Mouse (Mus musculus): ENCODE results near the gene Lcmt1. TPM values are rescaled to one million over a fixed set of nuclear protein-coding genes. Genes with fewer than 3 reads are reported as not detected.

The Lcmt1 gene
- total RNA-seq (2021): 10 to 100 TPM; 79.2 to 89.2 TPM

GRCm38 (mm10) chr7:123369759-123370481, at the start of gene Lcmt1, which contains the start of gene Arhgap17:
TSS of gene Lcmt1 (plus strand) at chr7:123369784.
TSS of gene Arhgap17 (minus strand) at chr7:123369915.
- DNase-seq (ENCODE audit: low spot score in 2 of 2): peak; percentile 93 to 94
- intact Hi-C loops (cut with DNase I): loop anchor here (5.0 kb wide), 1 partner anchor 43 kb away; no protein-coding TSS in a partner anchor

GRCm38 (mm10) chr7:123322452-123323121, 47.0 kb upstream of the Lcmt1 start:
- no peak for DNase-seq (ENCODE audit: low spot score in 2 of 2)
- intact Hi-C loops (cut with DNase I): no loop called here

GRCm38 (mm10) chr7:123323388-123323787, 46.2 kb upstream of the Lcmt1 start:
- no peak for DNase-seq (ENCODE audit: low spot score in 2 of 2)
- intact Hi-C loops (cut with DNase I): no loop called here

- intact Hi-C loops (cut with DNase I): no loop called here
- DNase-seq (ENCODE audit: low spot score in 2 of 2): no peak
Measured at GRCm38 (mm10) chr7:123324105-123324504, 45.5 kb upstream of the Lcmt1 start.

- intact Hi-C loops (cut with DNase I): loop anchor here (5.0 kb wide), 1 partner anchor 41 kb away; the partner anchor contains the start of genes Arhgap17 and Lcmt1
- DNase-seq (ENCODE audit: low spot score in 2 of 2): no peak
Measured at GRCm38 (mm10) chr7:123326062-123326461, 43.5 kb upstream of the Lcmt1 start.

GRCm38 (mm10) chr7:123326901-123327300, 42.7 kb upstream of the Lcmt1 start:
- DNase-seq (ENCODE audit: low spot score in 2 of 2): no peak
- intact Hi-C loops (cut with DNase I): loop anchor here (5.0 kb wide), 1 partner anchor 40 kb away; the partner anchor contains the start of genes Arhgap17 and Lcmt1

GRCm38 (mm10) chr7:123327909-123328308, 41.7 kb upstream of the Lcmt1 start:
- no peak for DNase-seq (ENCODE audit: low spot score in 2 of 2)
- intact Hi-C loops (cut with DNase I): loop anchor here (5.0 kb wide), 1 partner anchor 39 kb away; the partner anchor contains the start of genes Arhgap17 and Lcmt1

- DNase-seq (ENCODE audit: low spot score in 2 of 2): no peak
- intact Hi-C loops (cut with DNase I): no loop called here
Measured at GRCm38 (mm10) chr7:123330506-123330905, 39.1 kb upstream of the Lcmt1 start.

- DNase-seq (ENCODE audit: low spot score in 2 of 2): no peak
- intact Hi-C loops (cut with DNase I): no loop called here
Measured at GRCm38 (mm10) chr7:123336322-123336721, 33.3 kb upstream of the Lcmt1 start.

- no peak for DNase-seq (ENCODE audit: low spot score in 2 of 2)
- intact Hi-C loops (cut with DNase I): no loop called here
Measured at GRCm38 (mm10) chr7:123338351-123338750, 31.2 kb upstream of the Lcmt1 start.

GRCm38 (mm10) chr7:123341896-123342295, 27.7 kb upstream of the Lcmt1 start:
- DNase-seq (ENCODE audit: low spot score in 2 of 2): no peak
- intact Hi-C loops (cut with DNase I): no loop called here

GRCm38 (mm10) chr7:123344079-123344780, 25.4 kb upstream of the Lcmt1 start:
- DNase-seq (ENCODE audit: low spot score in 2 of 2): no peak
- intact Hi-C loops (cut with DNase I): no loop called here

- DNase-seq (ENCODE audit: low spot score in 2 of 2): no peak
- intact Hi-C loops (cut with DNase I): no loop called here
Measured at GRCm38 (mm10) chr7:123345041-123345544, 24.5 kb upstream of the Lcmt1 start.

- no peak for DNase-seq (ENCODE audit: low spot score in 2 of 2)
- intact Hi-C loops (cut with DNase I): no loop called here
Measured at GRCm38 (mm10) chr7:123346631-123347290, 22.8 kb upstream of the Lcmt1 start.

GRCm38 (mm10) chr7:123349813-123350212, 19.8 kb upstream of the Lcmt1 start:
- DNase-seq (ENCODE audit: low spot score in 2 of 2): no peak
- intact Hi-C loops (cut with DNase I): no loop called here

- no peak for DNase-seq (ENCODE audit: low spot score in 2 of 2)
- intact Hi-C loops (cut with DNase I): no loop called here
Measured at GRCm38 (mm10) chr7:123350243-123350642, 19.3 kb upstream of the Lcmt1 start.

GRCm38 (mm10) chr7:123353081-123353480, 16.5 kb upstream of the Lcmt1 start:
- DNase-seq (ENCODE audit: low spot score in 2 of 2): no peak
- intact Hi-C loops (cut with DNase I): no loop called here

GRCm38 (mm10) chr7:123353879-123354278, 15.7 kb upstream of the Lcmt1 start:
- DNase-seq (ENCODE audit: low spot score in 2 of 2): no peak
- intact Hi-C loops (cut with DNase I): no loop called here

- DNase-seq (ENCODE audit: low spot score in 2 of 2): no peak
- intact Hi-C loops (cut with DNase I): no loop called here
Measured at GRCm38 (mm10) chr7:123354392-123354791, 15.2 kb upstream of the Lcmt1 start.
